Mouse (Mus musculus) right cerebral cortex, adult 18-20 months (tissue): ENCODE measurements around the gene Ppp1r9a.
"Not testable (repeated sequence)": the region's sequence is repeated elsewhere in the genome, so short reads cannot be mapped to it uniquely, and the experiment has no call there.

ENCODE experiments used
- DNase-seq: peaks from one replicate; pipeline ENCODE4 v3.0.0; 2022; ENCODE audit warnings: mixed read lengths

Ppp1r9a gene

DNA sequence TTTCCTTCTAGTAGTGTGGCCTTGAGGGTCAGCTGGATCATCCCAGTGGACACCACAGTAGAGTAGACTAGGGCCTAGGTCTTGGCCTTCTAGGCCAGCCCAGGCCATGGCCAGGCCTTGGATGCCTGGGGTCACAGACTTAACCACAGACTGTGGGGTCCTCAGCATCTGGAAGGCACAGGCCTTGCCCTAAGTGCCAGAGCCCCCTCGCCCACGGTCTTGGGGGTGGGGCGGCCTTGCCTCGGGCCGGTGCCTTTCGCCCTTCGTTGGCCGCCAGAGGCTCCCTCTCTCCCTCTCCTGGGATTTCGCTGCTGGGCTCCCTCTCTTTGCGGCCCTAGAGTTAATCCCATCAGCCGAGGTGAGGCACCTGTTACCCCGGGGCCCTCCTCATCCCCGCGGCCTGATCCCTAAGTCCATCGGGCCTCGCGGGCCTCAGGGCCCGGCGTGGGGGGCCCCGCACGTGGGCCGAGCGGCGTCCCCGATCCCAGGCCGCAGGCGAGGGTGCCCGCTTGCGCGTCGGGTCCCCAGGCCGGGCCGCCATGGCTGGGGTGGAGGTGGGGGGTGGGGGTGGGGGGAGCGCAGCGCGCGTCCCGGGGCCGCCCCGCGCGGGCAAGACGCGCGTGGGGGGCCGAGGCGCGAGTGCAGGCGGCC lies at the start of gene Ppp1r9a:
Ppp1r9a (plus strand) TSS at position 244 of the 651 bp plus-strand sequence.
- no peak for DNase-seq

DNA sequence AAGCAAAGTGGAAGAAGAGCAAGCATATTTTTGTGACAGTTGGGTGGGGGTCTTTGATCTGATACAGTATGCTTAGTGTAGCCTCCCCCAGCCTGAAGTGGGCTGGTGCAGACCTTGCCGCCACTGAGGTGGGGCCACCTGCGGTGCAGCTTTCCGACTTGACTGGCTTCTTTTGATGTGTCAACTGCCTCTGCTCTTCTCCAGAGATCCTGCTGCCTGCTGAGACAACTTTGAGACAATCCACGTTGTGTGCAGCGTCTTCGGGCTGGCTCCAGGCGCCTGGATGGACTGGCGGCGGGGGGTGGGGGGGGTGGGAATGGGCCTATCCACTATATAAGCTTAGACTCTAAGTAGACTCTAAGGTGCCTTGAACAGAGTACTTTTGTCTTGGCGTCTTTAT lies 47.5 kb upstream of the Ppp1r9a start:
- no peak for DNase-seq

DNA sequence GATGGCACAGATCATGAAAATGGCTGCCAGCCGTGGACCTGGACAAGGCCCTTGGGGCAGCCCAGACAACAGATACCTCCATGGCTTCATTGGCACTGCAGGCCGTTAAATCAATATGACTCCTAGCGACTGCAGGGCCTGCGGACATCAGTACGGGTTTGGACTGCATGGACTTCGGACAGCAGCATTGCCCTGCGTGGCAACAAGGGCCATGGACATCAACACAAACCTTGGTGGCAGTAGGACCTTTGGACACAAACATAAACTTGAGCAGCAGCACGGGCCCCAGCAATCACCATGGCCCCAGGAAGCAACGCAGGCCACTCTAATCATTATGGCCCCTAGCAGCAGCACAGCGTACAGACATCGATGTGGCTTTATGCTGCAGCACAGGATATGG lies 45.8 kb upstream of the Ppp1r9a start:
- DNase-seq: no peak

DNA sequence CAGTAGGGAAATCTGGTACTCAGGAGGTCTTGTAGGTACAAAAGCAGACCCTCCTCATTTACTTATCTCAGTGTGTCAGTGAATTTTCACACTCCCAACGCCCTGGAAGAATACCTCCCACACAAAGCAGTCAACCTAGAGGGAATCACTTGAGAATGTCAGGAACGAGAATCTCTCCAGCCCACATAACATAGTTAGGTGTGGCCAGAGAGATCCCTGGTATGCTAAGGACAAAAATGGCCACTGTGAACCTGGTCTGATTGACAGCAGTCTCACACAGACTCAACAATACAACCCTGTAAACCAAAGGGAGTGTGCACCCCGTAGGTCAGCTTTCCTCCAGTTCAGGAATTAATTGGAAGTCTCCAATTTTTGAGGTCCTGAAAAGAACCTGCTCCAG lies 18.4 kb upstream of the Ppp1r9a start:
- DNase-seq: no peak

DNA sequence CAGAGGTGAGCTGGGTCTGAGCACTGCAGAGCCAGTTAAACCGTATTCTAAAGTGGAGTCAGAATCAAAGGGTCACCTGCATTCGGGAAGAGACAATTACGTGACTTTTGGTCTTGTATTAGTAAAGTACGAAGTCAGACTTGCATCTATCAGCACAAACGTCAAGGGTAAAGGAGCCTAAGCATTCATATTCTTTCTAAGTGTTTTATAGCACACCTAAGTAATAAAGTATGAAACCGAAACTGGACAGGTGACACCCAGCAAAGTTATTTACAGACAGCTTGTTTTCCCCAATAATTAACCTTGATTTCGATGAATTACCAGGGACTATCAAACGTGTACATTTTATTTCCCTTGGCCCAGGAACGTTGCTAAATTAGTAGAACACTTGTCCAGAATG lies 13.2 kb upstream of the Ppp1r9a start:
- no peak for DNase-seq

DNA sequence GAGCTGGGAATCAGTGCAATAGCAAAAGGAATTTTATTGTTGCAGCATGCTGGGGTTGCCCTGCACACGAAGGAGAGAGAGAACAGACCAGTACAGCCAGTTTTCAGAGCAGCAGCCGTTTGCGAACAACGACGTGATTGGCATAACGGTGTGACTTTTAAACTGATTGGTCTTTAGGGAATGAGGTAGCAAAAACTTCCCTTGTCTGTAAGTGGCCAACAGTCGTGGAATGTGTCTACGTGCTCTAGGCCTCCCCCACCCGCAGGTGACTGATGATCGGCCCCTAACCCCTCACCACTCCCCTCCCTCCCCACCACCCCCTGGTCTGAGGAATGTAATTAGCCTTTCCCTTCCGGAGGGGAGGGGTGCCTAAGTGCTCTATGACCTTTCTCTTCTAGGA lies 10.3 kb upstream of the Ppp1r9a start:
- no peak for DNase-seq

DNA sequence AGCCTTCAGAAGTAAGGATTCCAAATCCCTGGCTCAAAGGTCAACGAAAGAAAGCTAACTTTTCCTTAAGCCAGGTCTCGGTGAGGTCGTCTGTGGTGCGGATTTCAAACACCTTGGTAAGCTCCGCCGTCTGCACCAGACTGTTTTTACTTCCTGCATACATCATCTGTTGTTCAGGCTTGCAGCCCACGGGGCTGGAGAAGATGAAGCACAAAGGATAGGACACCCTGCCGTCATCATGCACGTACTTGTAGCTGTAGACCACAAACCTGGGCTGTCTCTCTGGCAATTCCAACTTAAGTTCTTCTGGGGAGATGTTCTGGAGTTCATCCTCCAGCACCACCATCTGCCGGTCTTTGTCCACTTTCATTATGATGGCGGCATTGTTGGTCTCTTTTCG lies 9.4 kb upstream of the Ppp1r9a start:
- not testable (repeated sequence) for DNase-seq

DNA sequence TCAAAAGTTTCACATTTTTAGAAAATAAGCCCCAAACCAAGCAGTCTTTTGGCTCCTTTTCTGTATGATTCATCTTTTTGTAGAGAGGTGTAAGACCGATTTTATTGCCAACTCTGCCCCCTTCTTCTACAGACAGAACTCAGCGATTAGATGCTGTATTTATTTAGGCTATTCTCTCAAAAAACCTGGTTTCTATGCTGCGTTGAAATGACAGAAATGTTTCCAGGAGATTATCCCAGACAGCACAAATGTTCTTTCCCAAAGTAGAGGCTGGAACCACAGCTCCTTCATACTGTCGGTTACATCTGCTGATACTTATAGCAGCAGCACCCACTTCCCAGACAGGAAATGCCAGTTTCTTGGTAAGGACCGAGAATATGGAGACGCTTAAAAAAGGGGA lies 2.8 kb upstream of the Ppp1r9a start:
- no peak for DNase-seq

DNA sequence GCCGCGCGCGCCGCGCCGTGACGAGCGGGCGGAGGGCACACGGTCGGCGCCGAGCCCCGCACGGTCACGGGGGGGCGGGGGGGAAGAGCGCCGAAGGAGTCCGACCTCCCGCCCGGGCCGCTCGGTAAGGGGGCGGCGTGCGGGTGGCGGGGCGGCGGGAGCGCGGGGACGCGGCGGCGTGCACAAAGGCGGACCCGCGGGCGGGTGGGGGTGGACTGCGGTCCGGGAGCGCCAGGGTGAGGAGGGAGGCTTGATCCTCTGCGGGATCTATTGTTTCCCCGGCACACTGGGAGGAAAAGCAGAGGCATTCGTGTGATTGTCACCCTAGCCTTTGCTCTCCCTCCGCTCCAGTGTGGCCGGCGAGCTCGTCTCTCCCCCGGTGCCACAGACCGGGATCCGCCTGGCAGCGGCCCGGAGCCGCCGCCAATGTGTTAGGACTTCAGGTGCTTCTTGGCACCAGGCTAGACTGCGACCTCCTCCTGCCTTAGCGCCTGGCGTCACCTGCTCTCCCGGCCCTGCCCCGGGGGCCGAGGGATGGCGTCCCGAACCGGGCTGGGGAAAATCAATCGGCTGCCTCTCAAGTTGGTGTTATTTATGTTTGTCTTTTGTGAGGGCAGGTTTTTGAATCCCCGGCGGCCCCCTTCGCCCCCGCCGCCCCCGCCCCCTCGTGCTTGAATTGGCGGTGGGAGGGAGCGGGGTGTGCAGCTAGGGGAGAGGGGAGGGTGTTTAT lies 773 bp downstream of the Ppp1r9a start:
- no peak for DNase-seq

DNA sequence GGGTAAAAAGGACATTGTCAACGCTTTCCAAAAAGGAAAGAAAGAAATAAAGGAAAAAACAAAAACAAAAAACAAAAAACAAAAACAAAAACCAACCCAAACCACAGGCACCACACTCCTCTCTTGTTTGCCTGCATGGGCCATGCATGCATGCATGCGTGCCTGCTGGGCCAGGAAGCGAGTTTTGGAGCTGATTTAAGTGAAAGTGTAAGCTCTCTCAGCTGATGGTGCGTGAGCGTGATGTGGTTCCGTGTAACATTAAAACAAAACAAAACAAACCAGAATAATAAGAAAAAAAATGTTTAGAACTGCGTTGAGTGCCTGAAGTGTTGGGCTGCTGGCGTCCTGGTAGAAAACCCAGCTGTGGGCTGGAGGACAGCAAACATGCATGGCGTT lies 1.3 kb downstream of the Ppp1r9a start:
- DNase-seq: no peak

DNA sequence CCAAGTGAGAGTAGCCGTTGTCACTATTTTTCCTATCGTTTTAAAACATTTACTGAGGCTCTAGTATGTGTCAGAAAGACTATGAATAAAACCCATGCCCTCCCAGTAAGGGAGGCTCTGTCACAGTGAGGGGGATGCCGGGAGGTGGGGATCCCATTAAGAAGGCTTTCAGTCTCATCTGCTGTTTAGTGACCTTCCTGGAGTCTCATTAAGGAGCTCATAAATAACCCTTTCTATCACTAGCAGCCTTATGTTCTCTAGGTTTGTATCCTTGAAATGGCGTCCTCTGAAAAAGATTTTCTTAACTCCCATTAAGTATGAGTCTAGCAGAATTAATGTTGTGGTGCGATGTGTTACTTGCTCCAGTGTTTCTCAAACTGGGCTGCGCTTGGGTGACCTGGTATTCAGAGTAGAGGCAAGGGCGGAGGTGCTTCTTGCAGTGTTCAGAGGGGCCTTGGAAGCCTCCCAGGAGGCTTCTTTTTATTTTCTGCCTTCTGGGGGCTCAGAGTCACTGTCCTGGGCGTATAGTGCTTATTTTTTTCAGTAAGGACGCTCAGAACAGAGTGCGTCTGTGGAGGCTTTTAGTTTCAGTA lies 7.4 kb downstream of the Ppp1r9a start:
- no peak for DNase-seq

DNA sequence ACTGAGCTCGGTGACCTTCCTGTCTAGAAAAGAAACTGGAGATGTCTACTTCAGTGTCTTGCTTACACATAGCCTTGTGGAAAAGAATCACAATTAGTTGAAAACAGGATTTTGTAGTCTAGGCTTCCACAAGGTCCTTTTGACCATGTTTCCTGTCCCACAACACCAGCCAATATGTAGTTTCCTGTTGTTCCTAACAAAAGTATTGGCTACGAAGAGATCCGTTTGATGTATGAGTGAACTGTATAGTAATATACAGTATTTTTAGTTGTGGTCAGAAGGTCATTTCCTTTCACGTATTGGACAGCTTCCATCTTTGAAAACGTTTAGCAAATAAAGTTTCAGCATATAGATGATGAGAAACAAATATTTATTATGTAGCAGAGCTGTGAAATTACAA lies 15.8 kb downstream of the Ppp1r9a start:
- DNase-seq: no peak

DNA sequence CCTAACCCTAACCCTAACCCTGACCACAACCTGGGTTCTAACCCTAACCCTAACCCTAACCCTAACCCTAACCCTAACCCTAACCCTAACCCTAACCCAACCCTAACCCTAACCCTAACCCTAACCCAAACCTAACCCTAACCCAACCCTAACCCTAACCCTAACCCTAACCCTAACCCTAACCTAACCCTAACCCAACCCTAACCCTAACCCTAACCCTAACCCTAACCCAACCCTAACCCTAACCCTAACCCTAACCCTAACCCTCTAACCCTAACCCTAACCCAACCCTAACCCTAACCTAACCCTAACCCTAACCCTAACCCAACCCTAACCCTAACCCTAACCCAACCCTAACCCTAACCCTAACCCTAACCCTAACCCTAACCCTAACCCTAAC lies 21.1 kb downstream of the Ppp1r9a start:
- DNase-seq: not testable (repeated sequence)

DNA sequence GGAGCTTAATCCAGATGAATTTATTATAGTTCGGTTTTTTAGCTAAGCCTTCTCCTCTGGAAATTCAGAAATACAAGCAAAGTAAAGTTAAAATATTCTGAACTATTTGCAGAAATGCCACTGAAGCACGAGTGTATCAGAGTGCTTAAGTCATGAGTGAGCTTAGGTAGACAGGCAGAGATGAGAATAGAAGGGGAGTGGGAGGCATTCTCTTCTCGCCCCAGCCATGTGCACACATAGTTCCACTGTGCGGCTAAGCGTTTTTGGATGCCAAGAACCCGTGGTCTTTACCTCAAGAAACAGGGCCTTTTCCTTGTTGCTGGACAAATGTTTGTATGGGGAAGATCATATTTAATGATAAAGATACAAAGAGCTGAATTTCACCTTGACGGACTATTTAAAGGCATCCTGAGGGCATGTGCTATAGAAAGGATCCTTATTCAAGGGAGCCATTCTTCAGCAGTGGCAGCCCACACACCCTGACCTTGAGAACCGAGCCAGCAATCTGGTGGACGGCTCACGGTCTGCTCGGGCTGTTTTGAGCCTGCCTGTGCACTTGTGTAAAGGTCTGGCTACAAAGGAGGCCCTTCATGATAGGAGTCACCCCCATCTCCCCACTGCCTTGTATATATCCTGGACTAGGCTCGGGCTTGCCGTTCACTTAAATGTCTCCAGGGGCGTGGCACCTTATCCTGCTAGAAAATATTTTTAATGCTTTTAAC lies 23.4 kb downstream of the Ppp1r9a start:
- peak; percentile 41 for DNase-seq

DNA sequence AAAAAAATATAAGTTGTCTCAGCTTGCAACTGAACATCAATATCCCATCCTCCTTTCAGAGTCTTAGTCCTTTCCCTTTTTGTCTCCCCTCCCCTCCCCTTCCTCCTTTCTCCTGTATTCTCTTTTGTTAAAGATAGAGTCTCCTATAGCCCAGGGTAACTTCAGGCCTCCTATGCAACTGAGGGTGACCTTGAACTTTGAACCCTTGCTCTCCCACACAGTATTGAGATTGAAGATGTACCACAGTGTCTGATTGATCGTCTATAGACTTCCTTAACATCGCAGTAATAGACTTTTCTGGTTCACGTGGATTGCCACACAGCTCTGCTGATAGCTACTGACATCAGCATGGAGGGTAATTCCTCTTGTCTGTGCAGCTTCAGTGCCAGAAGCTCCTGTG lies 27.6 kb downstream of the Ppp1r9a start:
- DNase-seq: no peak

DNA sequence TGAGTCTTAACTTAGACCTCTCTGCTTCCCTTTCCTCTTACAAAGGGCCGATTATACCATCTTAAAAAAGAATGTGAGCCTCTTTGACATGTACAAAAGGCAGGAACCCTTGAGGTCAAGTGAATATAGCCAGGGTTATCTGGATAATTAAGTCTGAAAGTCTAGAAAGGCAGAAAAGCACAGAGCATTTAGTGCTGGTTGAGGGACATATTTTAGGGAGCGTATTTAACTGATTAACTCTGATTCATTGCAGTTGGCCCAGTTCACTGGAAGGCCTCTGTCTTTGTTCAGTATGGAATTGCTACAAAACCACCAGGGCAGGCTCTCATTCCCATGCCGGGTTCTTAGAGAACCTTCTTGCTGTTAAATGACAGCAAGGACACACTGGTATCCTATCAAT lies 36.2 kb downstream of the Ppp1r9a start:
- DNase-seq: no peak

DNA sequence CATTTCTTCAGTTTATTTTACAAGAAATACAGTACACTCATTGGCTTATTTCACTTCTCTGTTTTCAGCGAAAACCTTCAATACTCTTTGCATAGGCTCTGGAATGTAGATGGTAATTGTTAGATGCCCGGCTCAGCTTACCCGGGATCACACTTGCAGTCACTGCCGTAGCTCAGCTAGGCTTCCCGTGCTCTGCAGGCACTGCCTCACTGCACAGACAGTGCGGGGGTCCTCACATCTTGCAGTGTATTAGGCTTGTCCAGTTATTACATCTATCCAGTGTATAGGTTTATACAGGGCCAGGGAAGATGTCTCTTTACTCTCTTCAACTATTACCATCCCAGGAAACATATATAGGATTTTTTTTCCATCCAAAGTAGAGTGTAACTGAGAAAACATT lies 37.4 kb downstream of the Ppp1r9a start:
- DNase-seq: no peak

DNA sequence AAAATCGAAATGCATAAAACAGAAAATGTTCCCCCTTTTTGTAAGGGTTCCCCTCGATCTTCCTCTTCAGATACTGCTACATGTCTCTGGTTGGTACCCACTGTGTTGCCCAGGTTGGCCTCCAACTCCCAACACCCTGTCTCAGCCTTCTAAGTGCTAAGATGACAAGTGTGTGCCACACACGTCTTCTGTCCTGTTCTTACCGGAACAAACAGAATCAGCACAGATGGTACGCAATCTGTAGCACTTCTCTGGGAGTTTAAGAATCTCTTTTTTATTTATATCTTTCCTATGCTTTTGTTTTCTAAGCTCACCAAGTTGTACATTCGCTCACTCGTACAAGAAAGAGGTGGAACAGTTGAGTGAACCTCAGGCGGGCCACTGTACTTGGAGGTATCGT lies 37.9 kb downstream of the Ppp1r9a start:
- peak; percentile 40 for DNase-seq

DNA sequence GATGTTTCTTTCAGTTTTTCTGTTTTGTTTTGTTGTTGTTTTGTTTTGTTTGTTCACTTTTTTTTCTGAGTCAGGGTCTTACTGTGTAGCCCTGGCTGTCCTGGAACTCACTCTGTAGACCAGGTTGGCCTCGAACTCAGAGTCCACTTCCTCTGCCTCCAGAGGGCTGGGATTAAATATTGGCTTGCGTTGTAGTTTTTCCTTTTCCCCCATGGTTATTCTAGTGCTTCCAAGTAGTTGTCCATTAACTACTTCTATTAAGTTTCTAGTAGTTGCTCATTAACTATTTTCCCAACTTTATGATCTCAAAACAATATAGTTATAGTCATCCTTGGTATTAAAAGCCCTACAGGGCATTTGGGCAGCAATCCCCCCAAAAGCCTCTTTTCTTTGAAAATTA lies 41.1 kb downstream of the Ppp1r9a start:
- no peak for DNase-seq

DNA sequence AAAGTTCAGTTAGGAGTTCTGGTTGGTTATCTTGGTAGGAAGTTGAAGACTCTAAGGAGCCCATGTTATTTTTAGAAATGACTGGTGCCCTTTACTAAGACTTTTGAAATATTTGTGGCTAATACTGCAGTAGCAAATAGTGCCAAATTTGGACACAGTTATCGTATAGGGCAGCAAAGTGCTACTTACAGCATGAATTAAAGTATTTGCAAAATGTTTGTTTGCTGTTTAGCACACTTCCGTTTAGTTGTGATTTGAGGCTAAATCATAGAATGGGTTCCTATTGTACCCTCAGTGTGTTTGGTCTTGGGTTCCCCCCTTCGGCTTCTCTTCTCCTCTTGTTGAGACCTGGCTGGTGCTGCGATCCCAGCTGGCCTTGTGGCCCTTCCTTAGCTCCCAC lies 45.3 kb downstream of the Ppp1r9a start:
- no peak for DNase-seq

DNA sequence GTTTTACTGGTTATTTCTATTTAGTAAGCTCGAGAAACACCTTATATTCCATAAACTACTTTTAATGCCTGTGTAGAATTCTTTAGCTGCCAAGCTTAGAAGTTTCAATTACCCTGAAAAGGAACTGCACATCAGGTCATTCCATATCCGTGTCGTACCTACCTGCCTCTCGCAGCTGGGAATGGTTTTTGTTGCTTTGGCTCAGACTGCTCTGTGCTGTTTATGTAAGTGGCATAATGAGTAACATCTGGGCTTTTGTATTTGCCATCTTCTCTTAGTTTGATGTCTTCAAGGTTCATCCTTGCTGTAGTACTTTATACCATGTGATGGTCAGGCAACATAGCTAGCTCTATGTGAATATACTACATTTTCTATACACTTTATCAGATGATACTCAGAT lies 47.0 kb downstream of the Ppp1r9a start:
- no peak for DNase-seq

DNA sequence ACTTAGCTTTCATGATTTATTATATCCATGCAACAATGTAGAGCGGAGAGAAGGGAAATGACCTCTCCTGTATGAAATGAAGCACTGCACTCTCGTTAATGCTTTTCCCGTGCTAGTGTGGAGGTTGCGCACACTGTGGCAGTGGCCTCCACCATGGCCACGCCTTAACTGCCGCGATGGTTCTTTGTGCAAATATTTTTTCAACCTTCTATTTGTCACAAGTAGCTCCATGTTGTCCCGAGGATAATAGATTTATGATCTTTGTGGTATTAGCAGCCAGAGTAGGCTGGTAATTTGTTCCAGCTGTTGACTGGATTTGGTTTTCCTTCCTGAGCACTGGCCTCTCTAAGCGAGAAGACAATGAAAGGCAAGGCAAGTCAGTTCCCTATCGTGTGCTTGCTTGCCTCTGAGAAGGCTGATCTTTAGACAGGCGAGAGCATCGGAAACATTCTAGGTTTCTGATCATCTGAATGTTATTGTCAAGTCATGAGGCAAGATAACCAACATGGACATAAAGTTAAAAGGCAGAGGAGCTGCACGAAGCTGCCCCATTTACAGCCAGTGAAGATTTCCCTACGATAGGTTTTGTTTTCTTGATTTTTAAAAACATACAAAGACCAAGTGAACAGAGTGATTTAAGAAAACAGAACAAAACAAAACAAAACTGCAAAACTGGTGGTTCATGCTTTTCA lies 50.5 kb downstream of the Ppp1r9a start:
- no peak for DNase-seq

DNA sequence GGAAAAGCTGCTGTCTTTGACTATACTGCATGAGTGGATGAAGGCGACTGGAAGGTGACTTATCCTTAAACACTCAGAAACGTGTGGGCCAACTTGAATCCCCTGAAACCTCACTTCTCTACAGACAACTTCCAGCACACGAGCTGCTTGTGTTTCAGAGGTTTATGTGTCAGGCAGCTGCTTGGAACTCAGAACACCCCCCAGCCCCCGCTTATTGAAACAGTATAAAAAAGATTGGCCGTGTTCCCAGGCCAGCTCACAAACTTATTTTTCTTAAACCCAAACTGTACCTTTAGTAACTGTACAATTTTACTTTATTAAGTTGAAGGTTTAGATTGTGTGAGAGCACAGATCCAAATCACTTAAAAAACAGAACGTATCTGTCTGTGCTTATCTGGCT lies 53.9 kb downstream of the Ppp1r9a start:
- DNase-seq: no peak
